In genomic region chr17:71615638-71616318, GRCm38 (mm10) we compare ENCODE assay signal across 7 mouse cellular contexts. TPM values are rescaled to one million over a fixed set of nuclear protein-coding genes. Genes with fewer than 3 reads are reported as not detected.
DNase-seq lines count a peak whose midpoint lies in the region; ATAC-seq lines count a peak whose summit lies in the region.

Wdr43 (plus strand) TSS chr17:71615895.

- H3K4me2 ChIP-seq in intestine, embryonic 15.5 days (replicated peaks) = peak within 1 kb of the TSS; percentile 66

- H3K4me3 ChIP-seq in intestine, embryonic 15.5 days (replicated peaks) = peak within 1 kb of the TSS; percentile 95
- peak within 1 kb of the TSS; percentile 100 for H3K4me3 ChIP-seq in midbrain, embryonic 10.5 days

- H3K36me3 ChIP-seq in intestine, embryonic 15.5 days = no peaks in the 10 kb centered on the region
- H3K36me3 ChIP-seq in midbrain, embryonic 10.5 days = peaks cover 27% of the 10 kb centered on the region

- 5% methylated on average over 40 of the region's 40 CpGs for WGBS in intestine, embryonic 15.5 days
- 7% methylated on average over 40 of the region's 40 CpGs for WGBS in midbrain, embryonic 10.5 days

- peak within 1 kb of the TSS; percentile 60 for H3K27ac ChIP-seq in intestine, embryonic 15.5 days
- H3K27ac ChIP-seq in midbrain, embryonic 10.5 days (replicated peaks) = peak within 1 kb of the TSS; percentile 96

- peak within 1 kb of the TSS; percentile 93 for H3K9ac ChIP-seq in intestine, embryonic 15.5 days

- intact Hi-C loops in left cerebral cortex, postnatal 25 days (cut with DNase I) = loop anchor here (1.0 to 2.0 kb wide), 2 partner anchors 17 to 1221 kb away; partner anchors contain the start of gene Ypel5

- peak; percentile 99 for ATAC-seq in intestine, embryonic 15.5 days

- no peaks in the 10 kb centered on the region for H3K27me3 ChIP-seq in intestine, embryonic 15.5 days (replicated peaks)
- no peaks in the 10 kb centered on the region for H3K27me3 ChIP-seq in midbrain, embryonic 10.5 days (ENCODE audit: low read depth, poor library complexity, severe bottlenecking)

- peak; percentile 96 to 97 for DNase-seq in adrenal gland, adult 18-20 months (ENCODE audit: low spot score in 2 of 2)
- peak; percentile 98 for DNase-seq in embryo, embryonic 11 days
- peak; percentile 96 for DNase-seq in gastrocnemius, postnatal 25 days
- peak; percentile 98 to 99 for DNase-seq in left cerebral cortex, postnatal 25 days (ENCODE audit: low spot score in 2 of 2)
- peak; percentile 98 for DNase-seq in midbrain, embryonic 10.5 days (ENCODE audit: low spot score)
- peak; percentile 92 for DNase-seq in right cerebral cortex, postnatal 4 days

- peaks cover 11% of the 10 kb centered on the region for H3K4me1 ChIP-seq in intestine, embryonic 15.5 days (replicated peaks)
- H3K4me1 ChIP-seq in midbrain, embryonic 10.5 days = peaks cover 17% of the 10 kb centered on the region

- no peaks in the 10 kb centered on the region for H3K9me3 ChIP-seq in intestine, embryonic 15.5 days
- no peaks in the 10 kb centered on the region for H3K9me3 ChIP-seq in midbrain, embryonic 10.5 days (replicated peaks)

RNA-seq across cellular contexts. Expression of gene Wdr43, which starts in this region (rescaled TPM):
- 100 to 1,000 TPM in 1 of 2 experiments, 10 to 100 TPM in 1; 63.3 to 104 TPM for total RNA-seq in adrenal gland, adult 18-20 months (2021)
- 10 to 100 TPM; 21.2 to 28.4 TPM for total RNA-seq in gastrocnemius, postnatal 25 days (2021)
- 72.5 and 76.9 TPM in 2 replicates for polyA plus RNA-seq in intestine, embryonic 15.5 days (2015; fragmentation: Nextera tagmentation; extraction: Ambion mirVana)
- 10 to 100 TPM; 23.5 to 28.8 TPM for total RNA-seq in left cerebral cortex, postnatal 25 days (2021)
- 92.7 and 102 TPM in 2 replicates for polyA plus RNA-seq in midbrain, embryonic 10.5 days (2016; fragmentation: Nextera tagmentation; extraction: Ambion mirVana)

Comparison
In these comparisons a context has a peak if more than half of its experiments do, and no peak if none do; other contexts are left out.
1. Peak in every context shown above with its lines: DNase-seq, ATAC-seq, H3K4me3 ChIP-seq and H3K27ac ChIP-seq.